Mouse (Mus musculus) WW6 (cell line): Measurements from ENCODE around the gene Prkn.

Experiments used
- DNase-seq: peaks from one replicate; pipeline ENCODE4 v3.0.0-alpha.2; 2013; ENCODE audit warnings: low read depth, low spot score

Gene Prkn

GRCm38 (mm10) chr17:10987040-10987439, 146.9 kb downstream of the Prkn start:
- no peak for DNase-seq

- DNase-seq = no peak
These were observed 157.1 kb downstream of the Prkn start for GRCm38 (mm10) chr17:10997291-10997690.

- no peak for DNase-seq
These were observed 183.2 kb downstream of the Prkn start for GRCm38 (mm10) chr17:11023371-11023770.

- no peak for DNase-seq
These were observed 189.2 kb downstream of the Prkn start for GRCm38 (mm10) chr17:11029348-11029747.

- DNase-seq = no peak
These were observed 190.8 kb downstream of the Prkn start for GRCm38 (mm10) chr17:11030936-11031335.

- no peak for DNase-seq
These were observed 192.2 kb downstream of the Prkn start for GRCm38 (mm10) chr17:11032366-11032765.

- no peak for DNase-seq
These were observed 193.4 kb downstream of the Prkn start for GRCm38 (mm10) chr17:11033594-11033993.

GRCm38 (mm10) chr17:11038272-11038671, 198.1 kb downstream of the Prkn start:
- no peak for DNase-seq

- DNase-seq = no peak
These were observed 218.8 kb downstream of the Prkn start for GRCm38 (mm10) chr17:11058986-11059385.

GRCm38 (mm10) chr17:11067076-11067703, 227.0 kb downstream of the Prkn start:
- DNase-seq = peak; percentile 22

GRCm38 (mm10) chr17:11067704-11068475, 227.7 kb downstream of the Prkn start:
- peak; percentile 53 for DNase-seq

- no peak for DNase-seq
These were observed 230.8 kb downstream of the Prkn start for GRCm38 (mm10) chr17:11070996-11071395.

GRCm38 (mm10) chr17:11076319-11076903, 236.2 kb downstream of the Prkn start:
- DNase-seq = no peak

GRCm38 (mm10) chr17:11086492-11086891, 246.3 kb downstream of the Prkn start:
- DNase-seq = no peak

- DNase-seq = no peak
These were observed 246.9 kb downstream of the Prkn start for GRCm38 (mm10) chr17:11087088-11087487.

- no peak for DNase-seq
These were observed 247.6 kb downstream of the Prkn start for GRCm38 (mm10) chr17:11087823-11088222.

- DNase-seq = no peak
These were observed 249.2 kb downstream of the Prkn start for GRCm38 (mm10) chr17:11089361-11089760.

- DNase-seq = peak; percentile 49
These were observed 252.7 kb downstream of the Prkn start for GRCm38 (mm10) chr17:11092900-11093299.

GRCm38 (mm10) chr17:11093321-11093720, 253.1 kb downstream of the Prkn start:
- no peak for DNase-seq

GRCm38 (mm10) chr17:11107007-11107406, 266.8 kb downstream of the Prkn start:
- no peak for DNase-seq

GRCm38 (mm10) chr17:11107916-11108315, 267.7 kb downstream of the Prkn start:
- no peak for DNase-seq

- no peak for DNase-seq
These were observed 277.3 kb downstream of the Prkn start for GRCm38 (mm10) chr17:11117508-11117907.

GRCm38 (mm10) chr17:11124048-11124447, 283.9 kb downstream of the Prkn start:
- DNase-seq = no peak
